Mouse (Mus musculus) granulocyte monocyte progenitor cell, adult 5-6 weeks (primary cell): ENCODE measurements around the gene Des. TPM values are rescaled to one million over a fixed set of nuclear protein-coding genes. Genes with fewer than 3 reads are reported as not detected.

Experiments
- ATAC-seq: replicated peaks from 2 replicates; pipeline ENCODE4 v1.8.0; 2016; ENCODE audit warnings: mild to moderate bottlenecking, moderate TSS enrichment, inconsistent platforms; ENCODE audit not compliant: poor library complexity, severe bottlenecking
- total RNA-seq, 2 experiments: library from RNA; stranded (forward) in 1 of 2; stranded (reverse) in 1 of 2; fragments of 200-712, 200-1000 nt in 1 of 2; fragments of >200 nt in 1 of 2; fragmentation: Nextera tagmentation in 1 of 2; gene quantifications; 2 replicates each; pipeline ENCODE4 v1.2.3; 2014 to 2017

Des gene
- total RNA-seq, 2 experiments from 2014 or later, result not detected

DNA sequence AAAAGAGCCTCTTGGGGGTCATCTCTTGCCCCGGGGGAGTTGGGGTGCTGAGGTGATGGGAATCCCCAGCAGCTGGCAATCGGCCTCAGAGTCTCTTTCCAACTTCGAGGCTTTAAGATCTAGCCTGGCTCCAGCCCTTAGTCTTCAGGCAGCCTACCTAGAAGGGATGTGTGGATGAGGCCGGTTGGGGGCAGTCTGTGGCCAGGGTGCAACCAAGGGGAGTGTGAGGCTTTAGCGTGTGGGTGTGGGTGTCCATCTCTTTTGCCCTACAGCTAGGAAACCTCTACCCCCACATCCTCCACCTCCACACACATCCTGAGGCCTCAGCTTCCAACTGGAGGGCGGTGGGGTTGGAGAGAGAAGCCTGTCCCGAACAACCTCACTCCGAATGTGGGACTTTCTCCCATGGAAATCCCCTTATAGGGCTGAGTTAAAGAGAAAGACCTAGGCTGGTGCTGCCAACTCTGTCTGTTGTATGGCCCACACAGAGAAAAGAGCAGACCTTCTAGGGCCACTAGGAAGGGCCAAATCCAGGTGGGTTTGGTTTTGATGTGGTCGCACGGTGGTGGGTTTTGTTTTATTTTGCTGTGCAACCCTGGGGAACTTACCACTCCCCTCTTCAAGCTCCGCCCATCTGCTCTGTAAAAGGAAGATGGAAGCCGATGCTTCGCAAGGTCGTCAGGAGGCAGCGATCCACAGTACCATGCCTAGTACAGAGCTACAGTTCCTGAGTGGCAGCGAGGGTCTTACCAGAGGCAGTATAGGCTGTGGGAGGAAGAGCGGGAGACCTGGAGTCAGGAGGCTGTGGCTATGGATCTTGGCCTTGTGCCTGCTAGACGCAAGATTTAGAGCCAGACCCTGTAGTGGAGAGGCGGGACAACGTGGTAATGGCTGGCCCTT lies 14.8 kb upstream of the Des start:
- no peak for ATAC-seq

DNA sequence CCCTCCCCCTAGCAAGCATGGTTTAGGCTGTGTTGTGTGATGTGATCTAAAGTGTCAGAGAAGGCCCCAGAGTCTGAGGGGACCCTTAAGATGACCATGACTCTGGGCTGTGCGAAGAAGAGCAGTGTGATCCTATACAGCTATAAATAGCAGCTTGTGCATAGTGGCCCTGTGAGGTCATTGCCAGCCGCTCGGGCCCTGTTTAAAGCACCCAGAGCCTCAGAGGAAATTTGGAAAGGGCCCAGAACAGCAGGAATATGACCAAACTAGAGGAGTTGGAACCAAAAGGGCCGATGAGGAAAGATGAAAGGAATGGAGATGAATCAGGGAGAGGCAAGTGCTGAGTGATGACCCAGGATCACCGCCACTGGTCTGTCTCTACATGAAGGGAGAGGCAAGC lies 12.8 kb upstream of the Des start:
- no peak for ATAC-seq

DNA sequence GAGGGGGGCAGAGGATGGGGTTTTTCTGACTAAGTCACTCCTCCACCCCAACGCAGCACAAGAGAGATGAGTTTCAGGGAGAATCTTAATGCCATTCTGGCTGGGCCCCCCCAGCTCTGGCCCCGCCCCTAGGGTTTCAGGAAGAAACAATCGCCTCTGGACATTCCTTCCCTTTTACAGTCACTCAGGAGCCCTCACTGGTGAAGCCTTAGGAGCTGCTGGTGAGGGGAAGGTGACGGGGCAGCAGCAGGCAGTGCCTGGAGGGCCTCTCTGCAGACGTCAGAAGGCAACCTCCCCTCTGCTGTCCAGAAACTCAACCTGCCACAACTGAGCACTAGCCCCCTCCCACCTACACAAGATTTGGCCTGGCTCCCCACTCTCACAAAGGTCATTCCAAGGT lies 10.9 kb upstream of the Des start:
- no peak for ATAC-seq

DNA sequence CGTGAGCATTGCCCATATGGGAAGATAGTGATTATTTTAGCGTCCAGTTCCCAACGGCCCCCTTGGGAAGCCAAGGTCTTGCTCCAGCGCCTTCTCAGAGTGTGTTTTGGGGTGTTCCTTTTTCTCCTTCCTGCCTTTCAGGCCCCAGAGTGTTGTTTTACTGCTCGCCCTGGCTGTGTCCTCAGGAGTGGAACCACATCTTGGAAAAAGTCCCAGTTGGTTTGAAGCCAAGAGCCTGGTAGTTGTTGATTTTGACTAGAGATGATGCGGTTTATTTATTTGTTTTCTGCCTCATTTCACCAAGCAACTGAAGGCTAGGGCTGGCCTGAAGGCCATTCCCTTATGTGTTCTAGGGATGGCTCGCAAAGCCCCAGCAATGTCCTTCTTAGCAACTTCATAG lies 2.9 kb upstream of the Des start:
- no peak for ATAC-seq

DNA sequence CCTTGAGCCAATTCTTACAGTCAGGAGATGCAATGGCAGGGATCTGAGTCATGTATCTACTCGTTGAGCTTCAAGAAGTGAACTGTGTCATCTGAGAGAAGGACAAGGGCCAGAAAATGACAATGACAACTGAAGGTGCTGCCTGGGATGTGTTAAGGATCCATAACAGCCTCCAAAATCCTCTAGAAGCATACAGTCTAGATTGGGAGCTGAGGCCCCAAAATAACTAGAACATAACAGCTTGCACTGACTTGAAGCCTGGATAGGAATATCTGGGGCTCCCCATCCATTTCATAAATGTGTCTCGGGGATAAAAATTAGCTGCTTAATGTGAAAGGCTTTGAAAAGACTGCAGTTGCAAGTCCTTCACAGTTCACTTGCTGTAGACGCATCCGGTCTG lies 2.1 kb upstream of the Des start:
- ATAC-seq, result no peak

DNA sequence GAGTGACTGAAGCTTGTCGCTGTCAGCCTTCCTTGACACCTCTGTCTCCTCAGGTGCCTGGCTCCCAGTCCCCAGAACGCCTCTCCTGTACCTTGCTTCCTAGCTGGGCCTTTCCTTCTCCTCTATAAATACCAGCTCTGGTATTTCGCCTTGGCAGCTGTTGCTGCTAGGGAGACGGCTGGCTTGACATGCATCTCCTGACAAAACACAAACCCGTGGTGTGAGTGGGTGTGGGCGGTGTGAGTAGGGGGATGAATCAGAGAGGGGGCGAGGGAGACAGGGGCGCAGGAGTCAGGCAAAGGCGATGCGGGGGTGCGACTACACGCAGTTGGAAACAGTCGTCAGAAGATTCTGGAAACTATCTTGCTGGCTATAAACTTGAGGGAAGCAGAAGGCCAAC lies 783 bp upstream of the Des start:
- ATAC-seq, result no peak

DNA sequence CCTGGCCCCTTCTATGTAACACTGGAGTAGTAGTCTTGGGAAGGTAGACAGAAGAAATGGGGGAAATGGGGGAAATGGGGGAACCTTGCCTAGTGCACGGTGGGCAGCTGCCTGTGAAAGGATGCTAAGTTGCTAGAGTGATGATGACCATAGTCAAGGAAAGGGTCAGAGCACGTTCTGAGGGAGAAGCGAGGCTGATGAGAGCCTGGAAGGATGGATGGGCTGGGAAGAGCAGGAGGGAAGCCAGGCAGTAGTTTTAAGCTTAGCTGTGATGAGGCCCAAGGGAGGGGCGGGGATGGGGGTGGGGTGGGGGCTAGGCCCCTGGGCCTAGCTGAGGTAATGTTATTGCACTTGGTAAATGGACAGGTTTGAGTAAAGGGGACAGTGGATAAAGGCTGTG lies 994 bp downstream of the Des start:
- no peak for ATAC-seq

DNA sequence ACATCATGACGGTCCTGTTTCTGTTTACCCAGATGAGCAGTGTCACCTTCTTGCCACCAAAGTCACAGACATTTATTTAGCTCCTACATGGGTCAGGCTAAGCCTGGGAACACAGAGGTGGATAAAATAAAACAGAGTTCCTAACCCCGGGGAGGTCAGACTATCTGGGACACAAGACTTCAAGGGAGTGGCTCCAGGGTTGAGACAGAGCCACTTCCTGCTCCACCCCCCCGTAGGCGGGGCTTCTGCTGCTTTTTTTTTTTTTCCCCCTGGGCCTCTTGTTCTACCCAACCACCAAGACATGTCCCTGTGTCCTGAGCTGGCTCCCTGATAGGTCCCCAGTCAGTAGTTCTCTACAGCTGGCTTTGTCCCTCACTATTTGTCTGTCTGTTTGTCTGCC lies 1.6 kb downstream of the Des start:
- peak; percentile 62 for ATAC-seq

DNA sequence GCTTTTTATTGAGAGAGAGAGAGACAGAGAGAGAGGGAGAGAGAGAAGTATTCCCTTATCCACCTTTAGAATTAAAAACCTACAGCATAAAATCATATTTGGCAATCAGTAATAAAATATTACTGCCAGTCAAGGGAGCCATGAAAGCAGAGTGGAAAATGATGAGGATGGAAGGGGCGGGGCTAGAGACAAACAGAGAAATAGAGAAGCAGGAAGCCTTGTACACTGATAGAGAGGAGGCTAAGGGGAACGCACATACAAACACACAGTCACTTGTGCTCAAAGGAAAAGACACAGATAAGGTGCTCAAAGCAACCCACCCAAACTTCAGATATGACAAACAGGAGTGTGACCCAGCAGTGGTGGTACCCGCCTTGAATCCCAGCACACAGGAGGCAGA lies 3.7 kb downstream of the Des start:
- ATAC-seq, result no peak

DNA sequence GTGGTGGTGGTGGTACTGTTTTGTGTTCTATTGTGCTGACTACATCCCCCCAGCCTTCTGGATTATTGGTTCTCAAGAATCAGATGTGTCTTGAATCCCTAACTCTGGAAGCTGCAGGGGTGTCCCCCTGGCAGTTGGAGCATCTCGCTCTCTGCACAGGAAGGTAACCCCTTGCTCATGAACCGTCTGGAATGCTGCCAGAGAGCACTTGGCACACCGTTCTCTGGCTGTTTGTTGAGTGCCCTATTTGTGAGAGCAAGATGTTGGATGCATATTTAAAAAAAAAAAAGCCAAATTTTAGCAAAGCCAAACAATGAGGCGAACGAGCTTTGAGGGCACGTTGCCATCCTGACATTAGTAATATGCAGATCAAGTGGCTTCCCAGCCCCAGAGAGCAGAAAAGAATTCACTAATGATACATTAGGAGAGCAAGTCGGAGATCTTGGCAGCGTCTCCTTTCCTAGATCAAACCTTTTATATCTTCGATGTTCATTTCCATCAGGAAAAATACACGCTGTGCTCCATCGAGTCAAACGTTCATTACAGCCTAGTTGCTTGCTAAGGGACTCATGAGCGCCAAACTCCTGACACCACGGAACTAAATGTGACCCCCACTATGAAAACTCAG lies 5.5 kb downstream of the Des start:
- no peak for ATAC-seq

DNA sequence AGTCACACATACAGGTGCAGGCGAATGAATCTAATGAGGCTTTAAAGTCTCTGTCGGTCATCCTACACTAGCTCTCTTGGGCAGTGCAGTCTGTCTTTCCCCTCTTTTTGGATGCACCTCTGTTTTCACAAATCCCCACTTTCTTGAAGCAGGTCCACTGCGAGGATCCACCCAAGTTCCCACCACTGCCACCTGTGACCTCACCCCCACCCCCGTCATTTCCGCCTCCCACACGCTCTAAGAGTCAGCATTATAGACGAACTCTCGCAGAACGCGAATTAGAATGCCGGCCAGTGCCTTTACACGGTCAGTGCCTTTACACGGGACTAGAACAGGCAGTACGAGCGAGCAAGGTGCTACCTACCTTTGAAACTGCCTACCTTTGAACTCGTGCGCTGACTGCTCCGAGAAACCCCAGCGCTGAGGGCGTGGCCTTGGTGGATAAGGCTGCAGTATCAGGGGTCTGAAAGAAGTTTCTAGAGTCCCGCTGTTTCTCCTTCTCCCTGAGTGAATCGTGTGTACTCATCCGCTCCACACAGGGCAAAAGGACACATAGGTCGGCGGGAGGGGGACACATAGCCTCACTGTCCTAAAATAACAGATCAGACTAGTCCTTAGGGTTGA lies 9.3 kb downstream of the Des start:
- no peak for ATAC-seq

DNA sequence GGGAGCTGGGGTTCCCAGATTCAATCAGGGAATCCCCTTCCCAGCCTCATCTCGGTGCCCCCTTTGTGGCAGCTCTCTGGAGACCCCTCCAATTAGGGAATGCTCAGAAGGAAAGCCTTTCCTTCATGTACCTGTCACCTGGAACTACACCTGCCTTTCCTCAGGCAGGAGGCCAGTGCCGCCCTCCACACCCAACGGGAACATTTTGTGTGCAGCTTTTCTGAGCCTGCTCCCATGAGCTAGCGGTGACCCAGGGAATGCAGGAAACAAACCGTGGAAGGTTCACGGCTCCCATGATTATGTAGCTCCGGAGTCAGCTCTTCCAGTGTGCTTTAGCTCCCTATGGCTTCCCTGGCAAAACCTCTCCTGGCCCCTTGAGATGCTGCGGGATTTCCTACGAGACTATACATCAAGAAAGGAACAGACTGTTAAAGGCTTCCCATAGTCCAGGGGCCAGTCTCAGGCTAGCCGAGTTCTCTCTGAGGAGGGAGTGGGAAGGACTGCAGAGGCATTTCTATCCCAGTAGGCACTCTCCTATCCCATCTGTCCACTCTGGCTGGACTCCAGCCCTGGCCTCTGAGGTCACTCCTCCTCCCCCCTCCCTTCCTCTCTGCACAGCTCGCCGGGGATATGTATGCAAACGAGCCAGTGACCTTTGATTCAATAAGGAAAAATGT lies 10.0 kb downstream of the Des start:
- no peak for ATAC-seq

DNA sequence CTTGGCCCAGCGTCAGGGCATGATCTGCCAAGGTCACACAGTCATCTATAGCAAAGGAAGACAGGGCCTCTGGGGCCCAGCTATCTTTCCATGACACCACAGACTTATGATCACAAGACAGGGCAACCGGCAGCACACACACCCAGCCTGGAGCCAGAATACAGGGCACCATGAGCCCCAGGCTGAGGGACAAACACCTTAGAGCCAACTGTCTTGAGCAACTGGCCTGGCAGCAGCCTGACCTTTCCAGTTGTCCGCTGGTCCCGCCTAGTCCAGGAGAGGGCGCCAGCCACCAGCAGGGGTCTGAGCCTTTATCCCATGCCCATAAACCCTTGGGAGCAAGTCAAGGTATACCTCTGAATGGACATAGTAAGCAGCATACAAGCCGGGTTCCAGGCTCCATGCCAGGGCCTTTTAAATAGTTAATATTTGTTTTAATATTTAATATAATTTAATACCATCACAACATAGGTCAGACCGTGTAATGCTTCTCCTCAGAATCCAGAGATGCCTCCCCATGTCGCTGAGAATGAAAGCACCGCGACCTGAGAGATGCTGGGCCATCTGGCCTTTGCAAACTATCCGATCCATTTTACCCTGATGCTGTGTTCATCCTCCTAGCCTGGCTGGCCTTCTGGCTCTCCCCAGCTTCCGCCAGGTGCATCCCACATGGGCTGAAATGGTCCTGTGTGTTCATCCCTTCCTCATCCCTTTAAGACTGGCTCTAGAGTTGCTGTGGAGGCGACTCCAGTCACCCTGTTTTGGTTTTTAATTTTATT lies 11.4 kb downstream of the Des start:
- ATAC-seq, result peak; percentile 48; the same call in 1 of the 2 replicates

DNA sequence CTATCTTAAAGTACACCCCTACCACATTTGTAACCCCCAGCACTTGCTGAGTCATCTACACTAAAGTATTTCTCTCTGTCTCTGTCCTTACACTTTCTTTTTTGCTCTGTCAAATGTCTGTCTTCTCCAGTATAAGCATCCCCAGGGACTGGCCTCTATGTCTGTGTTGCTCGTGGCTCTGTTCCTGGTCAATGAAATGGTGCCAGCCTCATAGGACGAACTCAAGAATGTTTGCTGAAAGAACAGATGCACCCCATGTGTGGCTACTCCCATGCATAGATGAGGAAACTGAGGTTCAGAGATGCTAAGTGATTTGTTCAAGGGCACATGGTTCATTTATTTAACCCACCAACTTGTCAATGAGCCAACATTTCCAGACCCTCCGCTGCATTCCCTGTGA lies 12.3 kb downstream of the Des start:
- ATAC-seq, result no peak

DNA sequence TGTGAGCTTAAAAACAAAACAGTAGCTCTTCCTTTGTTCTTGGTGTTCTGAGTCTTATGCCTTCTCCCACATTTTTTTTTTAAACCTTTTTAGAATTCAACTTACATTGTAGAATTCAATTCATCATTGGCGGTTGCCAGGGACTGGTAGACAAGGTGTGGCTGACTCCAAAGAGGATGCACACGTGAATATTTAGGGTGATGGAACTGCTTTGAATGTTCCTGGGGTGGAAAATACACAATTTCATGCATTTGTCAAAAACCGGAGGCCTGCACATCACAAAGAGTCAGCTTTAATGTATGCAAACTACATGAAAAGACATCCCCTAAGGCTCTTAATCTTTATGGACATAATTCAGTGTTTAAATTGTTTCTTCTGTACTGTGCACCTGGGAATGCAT lies 13.1 kb downstream of the Des start:
- no peak for ATAC-seq

DNA sequence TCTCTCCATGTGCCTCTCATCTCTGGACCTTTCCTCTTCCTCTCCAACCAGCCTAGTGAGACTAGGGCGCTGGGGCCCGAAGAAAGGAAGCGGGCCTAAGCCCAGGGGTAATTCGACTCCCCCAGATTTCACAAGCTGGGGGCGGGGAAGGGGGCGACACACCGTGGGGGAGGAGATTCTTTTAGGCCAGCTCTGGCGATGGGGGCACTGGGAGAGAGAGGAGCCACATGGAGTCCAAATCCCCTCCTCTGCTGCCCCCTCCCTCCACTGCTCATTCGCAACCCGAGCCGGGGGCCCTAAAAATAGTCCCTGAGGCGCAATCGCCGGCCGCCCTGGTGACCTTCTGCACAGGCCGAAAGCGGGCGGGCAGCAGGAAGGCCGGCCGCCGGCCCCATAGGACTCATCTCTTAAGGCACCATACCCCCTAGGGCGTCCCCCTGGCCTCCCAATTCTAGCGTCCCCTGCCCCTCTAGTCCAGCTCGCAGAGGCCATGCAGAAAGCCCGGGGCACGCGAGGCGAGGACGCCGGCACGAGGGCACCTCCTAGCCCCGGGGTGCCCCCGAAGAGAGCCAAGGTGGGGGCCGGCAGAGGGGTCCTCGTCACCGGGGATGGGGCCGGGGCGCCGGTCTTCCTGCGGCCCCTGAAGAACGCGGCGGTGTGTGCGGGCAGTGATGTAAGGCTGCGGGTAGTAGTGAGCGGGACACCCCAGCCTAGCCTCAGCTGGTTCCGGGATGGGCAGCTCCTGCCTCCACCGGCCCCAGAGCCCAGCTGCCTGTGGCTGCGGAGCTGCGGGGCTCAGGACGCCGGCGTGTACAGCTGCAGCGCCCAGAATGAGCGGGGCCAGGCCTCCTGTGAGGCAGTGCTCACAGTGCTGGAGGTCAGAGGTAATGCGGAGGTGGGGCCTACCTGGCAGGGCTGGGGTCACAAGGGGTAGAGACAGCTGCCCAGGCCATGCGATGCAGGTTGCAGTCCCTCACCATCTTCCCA lies 15.1 kb downstream of the Des start, which contains the start of gene Speg:
Speg (plus strand) TSS at position 348 of the 987 bp plus-strand sequence.
- peak; percentile 25; the same call in 1 of the 2 replicates for ATAC-seq

DNA sequence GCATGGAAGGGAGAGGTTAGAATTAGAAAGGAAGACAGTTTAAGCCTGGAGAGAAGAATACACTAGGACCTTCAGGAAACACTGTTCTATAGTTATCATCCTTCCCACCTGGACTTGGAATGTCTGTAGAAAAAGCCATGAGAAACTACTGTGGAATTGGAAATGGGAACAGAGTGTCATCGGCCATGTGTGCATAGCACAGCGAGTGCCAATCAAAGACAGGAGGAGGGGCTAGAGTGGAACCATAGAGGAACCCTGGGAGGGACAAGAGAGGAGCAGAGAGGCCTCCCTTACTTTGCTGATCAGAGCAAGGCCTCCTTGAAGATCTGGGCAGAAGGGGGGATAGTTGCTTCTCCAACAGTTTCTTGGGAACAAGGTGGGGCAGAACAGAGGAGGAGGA lies 19.1 kb downstream of the Des start:
- ATAC-seq, result no peak

DNA sequence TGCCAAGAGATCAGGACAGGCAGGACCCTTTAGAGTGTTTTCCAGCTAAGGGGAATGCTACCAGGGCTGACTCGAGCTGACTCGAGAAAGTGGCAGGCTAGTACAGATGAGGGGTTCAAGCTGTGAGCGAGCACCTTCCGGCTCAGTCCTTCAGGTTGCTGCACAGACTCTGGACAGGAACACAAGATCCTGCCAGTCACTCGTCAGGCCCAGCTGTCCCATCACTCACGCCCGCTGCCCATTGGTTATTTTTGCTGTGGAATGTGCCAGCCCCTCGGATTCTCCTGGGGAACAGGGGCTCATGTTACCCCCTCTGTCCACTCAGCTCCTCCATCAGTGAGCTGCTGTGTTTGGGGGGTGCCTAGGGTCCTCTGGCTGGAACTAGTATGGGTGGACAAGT lies 19.8 kb downstream of the Des start:
- ATAC-seq, result no peak

DNA sequence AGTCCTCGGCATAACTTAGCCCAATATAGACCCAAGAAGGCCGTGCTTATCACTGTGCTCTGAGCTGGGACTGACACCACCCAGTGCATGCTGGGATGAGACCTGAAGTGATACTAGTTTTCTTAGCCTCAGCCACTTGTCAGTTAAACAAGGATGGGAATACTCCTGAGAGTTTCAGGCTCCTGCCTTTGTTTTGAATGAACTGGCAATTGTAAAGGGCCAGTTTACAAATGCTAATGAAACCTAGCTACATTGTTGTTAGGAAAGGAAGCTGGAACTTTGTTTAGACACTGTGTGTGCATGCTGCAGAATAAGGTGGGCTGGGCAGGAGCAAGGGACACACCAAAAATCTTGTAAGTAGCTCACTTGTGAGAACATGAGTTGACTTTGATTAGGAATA lies 20.8 kb downstream of the Des start:
- ATAC-seq, result no peak
